Mouse (Mus musculus): ENCODE measurements around the gene Ccdc92. TPM values are rescaled to one million over a fixed set of nuclear protein-coding genes. Genes with fewer than 3 reads are reported as not detected.

The Ccdc92 gene
- 4.9 and 6.0 TPM in 2 replicates for polyA plus RNA-seq (2012; rRNA removed)

DNA sequence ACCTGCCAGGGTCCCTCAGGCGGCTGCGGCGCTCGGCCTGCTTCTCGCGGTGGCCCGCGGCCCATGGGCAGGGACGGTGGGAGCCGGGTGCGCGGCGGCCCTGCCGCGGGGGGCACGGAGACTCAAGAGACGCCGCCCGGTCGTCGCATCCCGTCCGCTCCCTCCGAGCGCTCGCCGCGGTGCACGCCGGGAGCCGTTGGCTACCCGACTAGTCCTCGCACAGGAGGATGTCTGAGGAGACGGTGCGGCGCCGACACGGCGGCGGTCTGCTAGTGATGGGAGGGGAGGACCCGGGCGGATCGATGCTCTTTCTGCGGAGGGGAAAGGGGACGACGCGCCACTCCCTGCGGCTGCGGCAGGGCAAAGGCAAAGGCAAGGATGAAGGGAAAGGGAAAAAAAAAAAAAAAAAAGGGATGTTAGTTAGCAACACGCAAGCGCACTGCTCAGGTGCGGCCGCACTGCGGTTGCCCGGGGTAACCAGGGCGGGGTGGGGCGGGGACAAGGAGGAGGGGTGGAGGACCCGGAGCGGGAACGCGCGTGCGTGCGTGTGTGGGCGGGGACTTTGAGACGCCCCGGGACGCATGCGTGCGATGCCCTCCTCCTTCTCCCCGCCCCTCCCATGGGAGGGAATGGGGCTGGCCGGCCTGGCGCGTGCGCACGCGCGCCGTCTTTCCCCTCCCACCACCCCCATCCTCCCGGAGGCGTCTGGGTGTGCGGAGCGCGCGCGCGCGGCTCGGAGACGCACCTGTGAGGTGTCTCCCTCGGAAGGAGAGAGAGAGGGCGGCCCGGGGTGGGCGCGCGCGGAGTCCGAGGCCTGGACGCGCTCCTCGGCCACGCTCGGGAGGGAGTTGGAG lies at the start of gene Ccdc92, which contains the start of gene Zfp664:
Ccdc92 (minus strand) TSS at position 412 of the 854 bp plus-strand sequence.
Zfp664 (plus strand) TSS at position 679 of the 854 bp plus-strand sequence.

Other genes with a start within 250 kb of the Ccdc92 start
- 23.6 and 24.4 TPM in 2 replicates for gene Atp6v0a2, start 233.8 kb downstream of the Ccdc92 start, polyA plus RNA-seq (2012; rRNA removed)
- 0.05 and 0.08 TPM in 2 replicates for gene Dnah10, start 137.3 kb downstream of the Ccdc92 start, polyA plus RNA-seq (2012; rRNA removed)
- gene Zfp664, start 267 bp upstream of the Ccdc92 start, polyA plus RNA-seq (2012; rRNA removed) = 6.7 and 8.9 TPM in 2 replicates
- 29.8 and 59.3 TPM in 2 replicates for gene Rflna, start 140.8 kb upstream of the Ccdc92 start, polyA plus RNA-seq (2012; rRNA removed)

All from stomach, adult 2 months (tissue).